Mouse (Mus musculus) lung, embryonic 14.5 days (tissue): ENCODE measurements around the gene Olfr818. TPM values are rescaled to one million over a fixed set of nuclear protein-coding genes. Genes with fewer than 3 reads are reported as not detected.

Source experiments
- polyA plus RNA-seq: library from polyadenylated mRNA; unstranded; fragments of >200 nt; fragmentation: Nextera tagmentation; extraction: Ambion mirVana; gene quantifications from 2 replicates; pipeline ENCODE4 v1.2.1, GENCODE M21; 2014

The Olfr818 gene
- polyA plus RNA-seq, 1 experiment from 2014 or later = not detected

Other genes starting within 250 kb of the Olfr818 start
- not detected in 2 replicates for gene Olfr804, start 245.9 kb downstream of the Olfr818 start, polyA plus RNA-seq
- not detected in 2 replicates for gene Olfr805, start 219.7 kb downstream of the Olfr818 start, polyA plus RNA-seq
- not detected in 2 replicates for gene Olfr806, start 207.2 kb downstream of the Olfr818 start, polyA plus RNA-seq
- gene Olfr807, start 191.3 kb downstream of the Olfr818 start, polyA plus RNA-seq = not detected in 2 replicates
- gene Olfr808, start 183.6 kb downstream of the Olfr818 start, polyA plus RNA-seq = not detected in 2 replicates
- not detected in 2 replicates for gene Olfr809, start 174.5 kb downstream of the Olfr818 start, polyA plus RNA-seq
- not detected in 2 replicates for gene Olfr810, start 154.2 kb downstream of the Olfr818 start, polyA plus RNA-seq
- not detected in 2 replicates for gene Olfr811, start 144.7 kb downstream of the Olfr818 start, polyA plus RNA-seq
- gene Olfr812, start 103.0 kb downstream of the Olfr818 start, polyA plus RNA-seq = not detected in 2 replicates
- gene Olfr813, start 93.7 kb downstream of the Olfr818 start, polyA plus RNA-seq = not detected in 2 replicates
- not detected in 2 replicates for gene Olfr814, start 69.2 kb downstream of the Olfr818 start, polyA plus RNA-seq
- not detected in 2 replicates for gene Olfr815, start 43.2 kb downstream of the Olfr818 start, polyA plus RNA-seq
- gene Olfr816, start 33.5 kb downstream of the Olfr818 start, polyA plus RNA-seq = not detected in 2 replicates
- not detected in 2 replicates for gene Olfr819, start 18.2 kb upstream of the Olfr818 start, polyA plus RNA-seq
- gene Olfr247, start 27.0 kb upstream of the Olfr818 start, polyA plus RNA-seq = not detected in 2 replicates
- gene Gm10310, start 36.0 kb upstream of the Olfr818 start, polyA plus RNA-seq = not detected in 2 replicates
- not detected in 2 replicates for gene Olfr820, start 63.5 kb upstream of the Olfr818 start, polyA plus RNA-seq
- not detected in 2 replicates for gene Olfr821, start 81.2 kb upstream of the Olfr818 start, polyA plus RNA-seq
- gene Olfr822, start 122.1 kb upstream of the Olfr818 start, polyA plus RNA-seq = not detected in 2 replicates
- not detected in 2 replicates for gene Olfr823, start 166.3 kb upstream of the Olfr818 start, polyA plus RNA-seq
- not detected in 2 replicates for gene Olfr824, start 180.9 kb upstream of the Olfr818 start, polyA plus RNA-seq
- not detected in 2 replicates for gene Olfr825, start 217.7 kb upstream of the Olfr818 start, polyA plus RNA-seq
- not detected in 2 replicates for gene Olfr826, start 235.1 kb upstream of the Olfr818 start, polyA plus RNA-seq